Mouse (Mus musculus) gastrocnemius, postnatal 4 days (tissue): ENCODE measurements around the gene Mnd1. TPM values are rescaled to one million over a fixed set of nuclear protein-coding genes. Genes with fewer than 3 reads are reported as not detected.

Source experiments
- DNase-seq, 2 experiments: peaks; one replicate each; pipeline ENCODE4 v3.0.0; 2021 to 2022; ENCODE audit warnings: low spot score in 2 of 2, mixed read lengths in 2 of 2
- long read RNA-seq, 2 experiments: library from polyadenylated mRNA; stranded (forward); transcript quantifications; one replicate each; pipeline ENCODE4 v2.0.0; 2021
- total RNA-seq, 2 experiments: library from RNA; stranded (reverse); gene quantifications; 2 replicates each; pipeline ENCODE4 v1.2.3; 2021

The Mnd1 gene
- total RNA-seq = 10 to 100 TPM in 1 of 2 experiments, 1 to 10 TPM in 1; 8.3 to 11.7 TPM
- long read RNA-seq, experiment 1, partial matches to known transcripts = 0 of 4 reads
- long read RNA-seq, experiment 1, other reads (novel, unspliced or antisense) = 1 of 4 reads
- long read RNA-seq, experiment 2, transcript Mnd1-201 (8 exons, 875 nt) = major isoform, 7 of 8 reads
- long read RNA-seq, experiment 2, partial matches to known transcripts = 0 of 8 reads
- long read RNA-seq, experiment 2, other reads (novel, unspliced or antisense) = 1 of 8 reads

DNA sequence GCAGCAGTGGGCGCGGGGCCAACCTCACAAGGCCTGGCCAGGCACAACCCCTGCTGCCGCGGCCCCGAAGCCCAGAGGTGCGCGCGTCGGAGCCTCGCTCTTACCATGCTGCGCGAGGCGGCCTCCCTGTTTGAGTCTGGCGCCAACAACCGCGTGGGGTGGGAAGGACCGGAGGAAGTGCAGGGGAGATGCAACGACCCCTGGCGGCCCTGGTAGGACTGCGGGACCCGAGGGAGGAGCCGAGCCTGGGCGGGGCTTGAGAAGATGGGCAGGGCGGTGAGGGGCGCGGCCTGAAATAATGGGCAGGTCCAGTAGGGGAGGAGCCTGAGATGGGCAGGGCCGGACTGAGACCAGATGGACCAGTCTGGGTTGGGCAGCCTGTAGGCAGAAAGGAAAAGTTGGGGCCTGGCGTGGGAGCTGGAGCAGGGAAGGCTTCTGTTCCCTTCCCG, at the start of gene Mnd1:
Gene Mnd1, minus strand, starts transcription at position 229 of the 449 bp plus-strand sequence.
- DNase-seq = peak; percentile 99

- DNase-seq = no peak
These were observed 49.1 kb upstream of the Mnd1 start for GRCm38 (mm10) chr3:84204640-84205039.

GRCm38 (mm10) chr3:84200559-84201420, 45.2 kb upstream of the Mnd1 start:
- peak in 1 of 2 experiments; percentile 54 for DNase-seq

GRCm38 (mm10) chr3:84199516-84199915, 43.9 kb upstream of the Mnd1 start:
- DNase-seq = no peak

GRCm38 (mm10) chr3:84198229-84198628, 42.6 kb upstream of the Mnd1 start:
- DNase-seq = no peak

- DNase-seq = no peak
These were observed 38.3 kb upstream of the Mnd1 start for GRCm38 (mm10) chr3:84193881-84194280.

GRCm38 (mm10) chr3:84191141-84191881, 35.7 kb upstream of the Mnd1 start:
- DNase-seq = no peak

GRCm38 (mm10) chr3:84190513-84191061, 35.0 kb upstream of the Mnd1 start:
- DNase-seq = no peak

DNA sequence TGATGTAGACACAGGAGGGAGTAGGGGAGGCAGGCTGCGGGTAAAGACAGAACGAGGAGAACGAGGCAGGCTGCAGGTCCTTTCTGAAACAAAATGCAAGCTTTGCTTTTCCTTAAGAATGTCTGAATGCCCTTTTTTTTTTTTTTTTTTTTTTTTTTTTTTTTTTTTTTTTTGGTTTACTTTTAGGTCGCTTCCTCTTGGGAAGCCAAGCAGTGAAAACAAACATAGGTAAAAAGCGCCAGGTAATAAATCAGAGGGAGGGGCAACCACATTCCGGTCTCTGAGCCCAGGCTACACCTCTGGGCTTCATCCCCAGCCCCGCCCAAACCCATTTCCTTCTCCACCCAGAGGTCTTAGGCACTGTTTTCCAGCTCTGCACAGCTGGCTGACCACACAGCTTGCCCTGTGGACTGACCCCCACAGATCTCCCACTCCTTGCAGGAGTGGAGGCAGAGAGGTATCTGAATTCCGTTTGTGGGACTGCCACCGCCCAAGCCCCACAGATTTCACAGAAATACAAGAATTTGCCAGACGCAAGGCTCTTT, 34.1 kb upstream of the Mnd1 start:
- DNase-seq = no peak

- DNase-seq = no peak
These were observed 26.1 kb upstream of the Mnd1 start for GRCm38 (mm10) chr3:84181717-84182116.

DNA sequence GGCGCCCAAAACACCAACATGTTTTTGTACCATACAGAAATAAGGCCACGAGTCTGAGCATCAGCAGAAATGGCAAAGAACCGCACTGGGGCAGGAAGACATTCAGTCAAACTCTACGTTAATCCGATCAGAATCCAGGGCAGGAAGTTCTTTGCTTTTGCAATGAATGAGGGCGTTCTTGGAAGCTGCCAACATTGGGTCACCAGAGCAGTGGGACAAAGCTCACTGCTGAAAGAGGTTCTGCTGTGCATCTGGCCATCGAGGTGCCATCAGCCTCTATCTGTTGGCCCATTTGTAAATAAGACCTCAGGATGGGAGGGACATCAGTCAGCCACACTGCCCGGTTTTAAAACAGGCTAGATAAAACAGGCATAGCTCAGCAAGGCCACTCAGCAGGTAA, 25.5 kb upstream of the Mnd1 start:
- DNase-seq = no peak

DNA sequence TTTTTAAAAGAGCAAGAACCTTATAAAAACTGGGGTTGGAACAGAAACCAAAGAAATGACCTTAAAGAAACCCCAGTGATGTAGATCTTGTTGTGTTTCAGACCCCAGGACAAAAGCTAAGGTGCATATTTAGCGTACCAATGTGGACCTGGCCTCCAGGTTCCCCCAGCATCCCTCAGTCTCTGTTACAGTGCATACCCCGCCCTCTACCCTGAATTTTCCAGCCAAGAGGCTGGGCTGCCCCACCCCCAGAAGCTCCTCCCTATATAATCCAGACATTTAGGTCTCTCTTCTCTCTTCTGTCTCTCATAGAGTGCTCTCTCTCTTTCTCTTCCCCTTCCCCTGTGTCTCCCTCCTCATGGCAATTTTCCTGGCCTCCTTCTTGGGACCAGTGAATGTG, 24.7 kb upstream of the Mnd1 start:
- no peak for DNase-seq

GRCm38 (mm10) chr3:84177834-84178233, 22.2 kb upstream of the Mnd1 start:
- DNase-seq = no peak

DNA sequence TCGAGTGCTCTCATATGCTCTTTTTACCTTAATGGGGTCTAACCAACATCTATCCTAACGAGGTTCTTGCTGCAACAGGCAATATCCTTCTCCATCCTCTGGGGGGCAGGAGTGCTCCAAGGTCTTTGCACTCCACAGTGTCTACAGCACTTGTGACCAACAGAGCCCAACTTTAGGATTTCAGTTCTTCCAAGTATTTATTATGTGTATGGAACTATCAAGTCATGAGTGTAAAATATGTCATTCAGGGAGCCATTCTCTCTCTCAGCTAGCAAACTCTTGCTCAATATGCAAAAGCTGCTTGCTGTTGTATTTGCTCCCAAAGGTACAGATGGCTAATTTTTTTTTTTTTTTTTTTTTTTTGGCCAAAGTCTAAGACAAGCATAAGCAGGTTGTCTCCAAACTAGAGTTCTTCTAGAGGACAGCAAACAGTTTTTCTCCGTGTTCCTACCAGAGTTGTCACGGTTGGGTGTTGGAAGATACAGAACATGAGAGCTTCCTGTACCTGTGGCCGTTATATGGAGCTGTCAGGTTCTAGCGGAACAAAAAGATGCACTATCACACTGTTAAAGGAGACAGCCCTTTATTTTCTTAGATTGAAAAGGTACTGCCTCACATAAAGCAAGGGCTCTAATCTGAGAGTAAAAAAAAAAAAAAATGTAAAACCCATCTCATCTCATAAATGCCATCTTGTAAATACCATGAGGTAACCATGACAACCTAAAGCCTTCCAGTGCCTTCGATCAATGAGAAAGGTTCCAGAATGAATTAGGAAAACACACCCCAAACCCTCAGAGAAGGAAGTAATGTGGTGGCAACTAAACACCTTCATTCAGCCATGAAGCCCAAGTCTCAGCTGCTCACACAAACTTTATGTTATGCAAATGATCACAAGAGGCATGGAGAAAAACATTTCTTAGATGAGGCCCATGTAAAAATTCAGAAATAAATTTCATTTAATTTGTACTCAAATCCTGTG, 20.0 kb upstream of the Mnd1 start:
- DNase-seq = peak; percentile 43 to 75

DNA sequence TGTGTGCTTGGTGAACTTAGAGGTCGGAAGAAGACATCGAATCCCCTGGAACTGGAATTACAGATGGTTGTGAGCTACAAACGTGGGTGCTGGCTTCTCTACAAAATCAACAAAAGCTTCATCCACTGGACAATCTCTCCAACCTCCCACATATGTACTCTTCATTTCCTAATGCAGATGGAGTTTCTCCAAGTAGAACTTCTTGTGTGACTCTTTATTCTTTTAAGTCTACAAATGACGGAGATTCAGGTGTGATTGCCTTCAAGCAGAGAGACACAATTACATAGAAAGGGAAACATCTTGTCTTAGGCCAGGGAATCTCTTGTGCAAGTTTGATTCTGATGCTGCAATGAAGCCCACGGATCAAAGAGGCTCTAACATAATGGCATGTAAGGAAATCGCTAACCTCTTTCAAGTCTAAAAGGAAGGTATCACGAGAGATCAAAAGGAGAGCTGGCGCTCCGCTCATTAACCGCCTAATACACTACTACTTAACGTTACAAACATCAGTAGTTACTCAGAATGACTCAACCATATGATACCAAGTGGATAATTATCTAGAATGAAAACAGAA, 18.1 kb upstream of the Mnd1 start, which contains the start of gene Gm6525:
Gene Gm6525, plus strand, starts transcription at position 524 of the 574 bp plus-strand sequence.
- no peak for DNase-seq

- no peak for DNase-seq
These were observed 16.8 kb upstream of the Mnd1 start for GRCm38 (mm10) chr3:84172406-84172805.

DNA sequence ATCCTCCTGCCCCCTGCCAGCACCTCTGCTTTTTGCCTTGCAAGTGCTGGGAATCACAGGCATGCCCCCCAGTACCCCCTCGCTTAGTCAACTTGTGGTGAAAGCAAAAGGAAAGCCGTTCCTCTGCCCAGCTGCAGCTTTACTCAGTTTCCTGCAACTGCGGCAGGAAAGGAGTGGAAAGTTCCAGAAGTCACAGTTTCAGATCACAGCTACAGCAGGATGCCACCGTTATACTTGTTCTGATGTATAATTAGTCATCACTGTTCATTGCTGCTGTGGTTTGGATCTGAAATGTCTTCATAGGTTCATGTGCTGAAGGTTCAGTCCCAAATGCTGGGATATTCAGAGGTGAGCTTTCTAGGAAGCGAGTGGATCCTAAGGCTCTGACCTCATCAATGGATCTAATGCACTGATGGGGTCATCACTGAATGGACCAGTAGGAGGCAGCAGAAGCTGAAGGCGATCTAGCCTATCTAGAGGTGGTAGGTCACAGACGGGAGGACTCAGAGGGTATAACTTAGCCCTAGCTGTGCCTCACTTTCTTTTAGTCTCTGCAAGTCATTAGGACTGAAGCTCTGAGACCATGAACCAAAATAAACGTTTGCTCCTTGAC, 13.9 kb upstream of the Mnd1 start:
- DNase-seq = no peak

DNA sequence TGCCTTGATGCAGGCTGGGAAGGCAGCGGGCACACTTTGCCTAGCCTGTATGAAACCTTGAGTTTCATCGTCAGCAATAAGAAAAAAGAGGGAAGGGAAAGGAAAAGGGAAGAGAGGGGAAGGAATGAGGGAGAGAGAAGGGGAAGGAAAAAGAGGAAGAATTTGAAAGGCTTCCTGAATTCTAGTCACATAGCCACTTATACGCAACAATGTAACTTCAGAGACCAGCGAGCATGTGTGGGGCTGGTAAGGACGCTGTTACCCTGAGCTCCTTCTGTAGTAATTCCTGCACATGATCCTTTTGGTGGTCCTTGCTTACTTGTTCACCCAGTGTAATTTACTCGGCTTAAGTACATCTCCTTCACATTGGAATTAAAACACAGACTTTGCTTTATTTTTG, 13.4 kb upstream of the Mnd1 start:
- DNase-seq = no peak

- DNase-seq = no peak
These were observed 10.5 kb upstream of the Mnd1 start for GRCm38 (mm10) chr3:84166073-84166472.
